Mouse (Mus musculus): ENCODE measurements around the gene Anks1.

DNA sequence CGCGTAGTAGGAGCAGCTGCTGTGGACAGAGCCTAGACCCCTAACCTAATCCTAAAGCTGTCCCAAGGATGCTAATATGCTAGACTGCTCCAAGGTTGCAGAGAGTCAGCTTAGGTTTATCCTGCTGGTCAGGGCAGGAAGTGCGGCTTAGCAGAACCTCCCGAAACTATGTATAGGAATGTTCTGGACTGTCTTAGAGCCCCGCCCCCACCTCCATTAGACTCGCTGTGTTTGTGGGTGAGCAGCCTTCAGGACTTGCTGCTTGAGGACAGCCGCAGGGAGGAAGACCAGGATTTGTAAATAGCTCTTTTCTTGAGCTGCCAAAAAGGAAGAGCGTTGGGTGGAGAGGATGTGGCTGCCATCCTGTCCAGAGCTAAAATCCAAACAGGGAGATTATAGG lies 60.3 kb downstream of the Anks1 start:
- peak; percentile 72 for TF ChIP-seq CTCF (IDR thresholded peaks at IDR 0.05; ENCODE audit: low read depth)
- no peak for TF ChIP-seq EP300 (optimal IDR thresholded peaks at IDR 0.05)
